In genomic region chr10:93291352-93291751, GRCm38 (mm10) we compare ENCODE assay signal across 8 mouse cellular contexts. TPM values are rescaled to one million over a fixed set of nuclear protein-coding genes. Genes with fewer than 3 reads are reported as not detected.
DNase-seq lines count a peak whose midpoint lies in the region; ATAC-seq and TF ChIP-seq lines count a peak whose summit lies in the region.

No protein-coding gene starts in this region.

- TF ChIP-seq CTCF in kidney, adult 2 months (conservative IDR thresholded peaks at IDR 0.05; ENCODE audit: insufficient read depth, insufficient read length, low read depth, low read length), result peak; percentile 77

- no peaks in the 10 kb centered on the region for H3K36me3 ChIP-seq in kidney, adult 2 months (ENCODE audit: control insufficient read depth, insufficient read depth, low read length)

- no peak overlapping the region for H3K4me3 ChIP-seq in kidney, adult 2 months (ENCODE audit: insufficient read depth, low read depth, low read length)

- no peak overlapping the region for H3K27ac ChIP-seq in kidney, adult 2 months (ENCODE audit: insufficient read depth, low read depth, low read length)

- DNase-seq in urinary bladder, postnatal 36 days (ENCODE audit: low spot score in 2 of 2), result peak; percentile 39 to 58
- DNase-seq in urinary bladder, postnatal 10 days (ENCODE audit: low spot score), result no peak
- peak; percentile 60 for DNase-seq in cerebellum, adult 11 months
- DNase-seq in gastrocnemius, postnatal 14 days, result peak; percentile 67
- DNase-seq in kidney, adult 2 months, result peak; percentile 69
- peak; percentile 69 to 75 for DNase-seq in lung, postnatal 4 days
- DNase-seq in natural killer cell, adult 2 months (ENCODE audit: low spot score in 2 of 2), result no peak

- ATAC-seq in megakaryocyte-erythroid progenitor cell, adult 5-6 weeks (replicated peaks; ENCODE audit: low FRiP score, low TSS enrichment, poor library complexity, severe bottlenecking), result no peak

- H3K4me1 ChIP-seq in kidney, adult 2 months (ENCODE audit: control insufficient read depth, insufficient read depth, low read length), result peaks cover 2% of the 10 kb centered on the region; the same call in 1 of the 2 replicates

- 30% methylated on average over 7 of the region's 7 CpGs for WGBS in kidney, adult 2 months

- no peak for TF ChIP-seq POLR2A in kidney, adult 2 months (IDR thresholded peaks at IDR 0.05; ENCODE audit: low read depth, low read length)

- no peaks in the 10 kb centered on the region for H3K27me3 ChIP-seq in kidney, adult 2 months (replicated peaks; ENCODE audit: control insufficient read depth, insufficient read depth, low read length)

- intact Hi-C loops in gastrocnemius, postnatal 14 days (cut with DNase I; ENCODE audit: low total_unique reads), result no loop called here

RNA-seq across cellular contexts. Expression of gene Elk3, which starts 19.6 kb away (rescaled TPM):
- total RNA-seq in gastrocnemius, postnatal 14 days (2021), result 10 to 100 TPM; 31.7 to 32.9 TPM
- polyA plus RNA-seq in kidney, adult 2 months (2012; rRNA removed), result 27.5 and 28.1 TPM in 2 replicates
- total RNA-seq in megakaryocyte-erythroid progenitor cell, adult 5-6 weeks (2014; fragmentation: Nextera tagmentation), result 8.7 and 8.9 TPM in 2 replicates
- 6.8 and 7.2 TPM in 2 replicates for total RNA-seq in megakaryocyte-erythroid progenitor cell, adult 5-6 weeks (2017)

Comparison
In these comparisons a context has a peak if more than half of its experiments do, and no peak if none do; other contexts are left out.
1. DNase-seq: peak in urinary bladder, postnatal 36 days (2 of 2), cerebellum, adult 11 months (single experiment), gastrocnemius, postnatal 14 days (single experiment), kidney, adult 2 months (single experiment) and lung, postnatal 4 days (2 of 2); none in urinary bladder, postnatal 10 days (single experiment) and natural killer cell, adult 2 months (0 of 2).